Mouse (Mus musculus): ENCODE data around the gene Repin1.

- TF ChIP-seq POLR2AphosphoS2 (IDR thresholded peaks at IDR 0.05; ENCODE audit: insufficient read length, low read depth): no peak
- no peak for TF ChIP-seq POLR2A (IDR thresholded peaks at IDR 0.05; ENCODE audit: insufficient read length, low read depth)
- no peak for TF ChIP-seq MYOD1 (IDR thresholded peaks at IDR 0.05; ENCODE audit: control insufficient read depth in 1 of 3, insufficient read length in 2 of 3, low read depth in 2 of 3)
- no peak for TF ChIP-seq TCF12 (IDR thresholded peaks at IDR 0.05; ENCODE audit: insufficient read depth, poor library complexity, severe bottlenecking)
- TF ChIP-seq CEBPB (IDR thresholded peaks at IDR 0.05; ENCODE audit: insufficient read depth, poor library complexity, severe bottlenecking): no peak
- no peak for TF ChIP-seq SRF (IDR thresholded peaks at IDR 0.05; ENCODE audit: control insufficient read depth, insufficient read length, low read depth)
- TF ChIP-seq REST (IDR thresholded peaks at IDR 0.05; ENCODE audit: insufficient read depth, insufficient read length): no peak
- TF ChIP-seq E2F4 (IDR thresholded peaks at IDR 0.05; ENCODE audit: insufficient read depth): no peak
- TF ChIP-seq MAX (IDR thresholded peaks at IDR 0.05; ENCODE audit: low read depth): no peak
- TF ChIP-seq USF1 (IDR thresholded peaks at IDR 0.05; ENCODE audit: low read depth): no peak
- no peak for TF ChIP-seq TCF3 (IDR thresholded peaks at IDR 0.05; ENCODE audit: insufficient read length, low read depth)
- no peak for TF ChIP-seq MYOG (IDR thresholded peaks at IDR 0.05; ENCODE audit: control insufficient read depth in 1 of 3, insufficient read depth in 1 of 3, insufficient read length in 2 of 3, low read depth in 2 of 3)
Observed at GRCm38 (mm10) chr6:48630831-48631230, 37.1 kb downstream of the Repin1 start.
